Mouse (Mus musculus): ENCODE measurements at regions not wholly inside any gene's neighbourhood (a gene's known extent, or its start where the extent isn't known, plus 50 kb on each side); places are given as distances from the start of the nearest gene placed in this dataset.

- Histone ChIP-seq H3K9ac (ENCODE audit: control insufficient read depth, low read depth, low read length, poor library complexity, severe bottlenecking) (no peak overlapping the region), H3K4me1 (ENCODE audit: control insufficient read depth in 1 of 2, insufficient read depth in 2 of 2, low read length in 2 of 2) (no peaks in the 10 kb centered on the region), H3K9me3 (replicated peaks; ENCODE audit: insufficient read depth, low read length) (no peaks in the 10 kb centered on the region), H3K27me3 (ENCODE audit: control insufficient read depth in 1 of 2, insufficient read depth in 2 of 2, low read length in 2 of 2) (no peaks in the 10 kb centered on the region), H3K79me2 (ENCODE audit: control insufficient read depth, insufficient read depth, low read length, poor library complexity) (no peaks in the 10 kb centered on the region), H3K36me3 (ENCODE audit: control insufficient read depth in 1 of 2, insufficient read depth in 2 of 2, low read length in 2 of 2) (no peaks in the 10 kb centered on the region), H3K4me3 (ENCODE audit: control insufficient read depth in 1 of 2, insufficient read depth in 1 of 2, low read depth in 2 of 2, low read length in 2 of 2) (no peak overlapping the region), H3K27ac (ENCODE audit: control insufficient read depth, low read depth, low read length) (no peak overlapping the region)
- DNase-seq (ENCODE audit: low read depth, low spot score): no peak
- TF ChIP-seq EP300 (IDR thresholded peaks at IDR 0.05; ENCODE audit: low read depth in 1 of 2, low read length in 2 of 2) (no peak), POLR2A (IDR thresholded peaks at IDR 0.05; ENCODE audit: control insufficient read depth in 1 of 2, insufficient read depth in 1 of 2, low read depth in 1 of 2, low read length in 2 of 2, poor library complexity in 1 of 2) (no peak), ETS1 (IDR thresholded peaks at IDR 0.05; ENCODE audit: low read depth, low read length) (no peak), ZKSCAN1 (IDR thresholded peaks at IDR 0.05; ENCODE audit: low read depth, low read length) (no peak), RCOR1 (IDR thresholded peaks at IDR 0.05; ENCODE audit: low read depth, low read length) (no peak), TCF12 (IDR thresholded peaks at IDR 0.05; ENCODE audit: low read depth, low read length) (no peak), JUND (IDR thresholded peaks at IDR 0.05; ENCODE audit: low read depth, low read length) (no peak), ELF1 (IDR thresholded peaks at IDR 0.05; ENCODE audit: low read depth, low read length) (no peak), NELFE (IDR thresholded peaks at IDR 0.05; ENCODE audit: low read depth, low read length) (no peak), MYC (IDR thresholded peaks at IDR 0.05; ENCODE audit: low read depth, low read length) (no peak), USF1 (IDR thresholded peaks at IDR 0.05; ENCODE audit: low read depth, low read length) (no peak), ZC3H11A (IDR thresholded peaks at IDR 0.05; ENCODE audit: low read depth, low read length) (no peak), MEF2A (IDR thresholded peaks at IDR 0.05; ENCODE audit: extremely low read depth, insufficient replicate concordance, low read depth, low read length, poor library complexity, severe bottlenecking) (no peak), E2F4 (IDR thresholded peaks at IDR 0.05; ENCODE audit: borderline replicate concordance, low read depth, low read length) (no peak), GABPA (IDR thresholded peaks at IDR 0.05; ENCODE audit: low read depth, low read length) (no peak), CHD2 (IDR thresholded peaks at IDR 0.05; ENCODE audit: low read length) (no peak), GATA1 (IDR thresholded peaks at IDR 0.05; ENCODE audit: low read depth, low read length) (no peak), SIN3A (IDR thresholded peaks at IDR 0.05; ENCODE audit: low read length) (no peak)
Observed at GRCm38 (mm10) chr2:161233155-161233741, 124.4 kb upstream of the Chd6 start.

GRCm38 (mm10) chr2:161231405-161231804, 122.5 kb upstream of the Chd6 start:
- no peaks in the 10 kb centered on the region for H3K79me2 ChIP-seq (ENCODE audit: control insufficient read depth, insufficient read depth, low read length, poor library complexity)
- no peak for DNase-seq (ENCODE audit: low read depth, low spot score)
- no peaks in the 10 kb centered on the region for H3K4me1 ChIP-seq (ENCODE audit: control insufficient read depth in 1 of 2, insufficient read depth in 2 of 2, low read length in 2 of 2)
- H3K27me3 ChIP-seq (ENCODE audit: control insufficient read depth in 1 of 2, insufficient read depth in 2 of 2, low read length in 2 of 2): no peaks in the 10 kb centered on the region
- TF ChIP-seq NRF1 (IDR thresholded peaks at IDR 0.05; ENCODE audit: insufficient read depth, low read depth, low read length, poor library complexity, severe bottlenecking) (no peak), SMC3 (IDR thresholded peaks at IDR 0.05; ENCODE audit: low read depth, low read length) (no peak), ZMIZ1 (IDR thresholded peaks at IDR 0.05; ENCODE audit: low read depth, low read length) (no peak), BHLHE40 (IDR thresholded peaks at IDR 0.05; ENCODE audit: borderline replicate concordance, low read depth, low read length) (no peak), MYB (IDR thresholded peaks at IDR 0.05; ENCODE audit: low read depth, low read length) (no peak), SIN3A (IDR thresholded peaks at IDR 0.05; ENCODE audit: low read length) (no peak), JUND (IDR thresholded peaks at IDR 0.05; ENCODE audit: low read depth, low read length) (no peak), ZC3H11A (IDR thresholded peaks at IDR 0.05; ENCODE audit: low read depth, low read length) (no peak), ETS1 (IDR thresholded peaks at IDR 0.05; ENCODE audit: low read depth, low read length) (no peak), E2F4 (IDR thresholded peaks at IDR 0.05; ENCODE audit: borderline replicate concordance, low read depth, low read length) (no peak), POLR2AphosphoS2 (IDR thresholded peaks at IDR 0.05; ENCODE audit: low read length) (no peak), USF1 (IDR thresholded peaks at IDR 0.05; ENCODE audit: low read depth, low read length) (no peak)
- no peak overlapping the region for H3K4me3 ChIP-seq (ENCODE audit: control insufficient read depth in 1 of 2, insufficient read depth in 1 of 2, low read depth in 2 of 2, low read length in 2 of 2)
- H3K9ac ChIP-seq (ENCODE audit: control insufficient read depth, low read depth, low read length, poor library complexity, severe bottlenecking): no peak overlapping the region
- H3K27ac ChIP-seq (ENCODE audit: control insufficient read depth, low read depth, low read length): no peak overlapping the region
- H3K9me3 ChIP-seq (replicated peaks; ENCODE audit: insufficient read depth, low read length): no peaks in the 10 kb centered on the region
- H3K36me3 ChIP-seq (ENCODE audit: control insufficient read depth in 1 of 2, insufficient read depth in 2 of 2, low read length in 2 of 2): no peaks in the 10 kb centered on the region
